Mouse (Mus musculus): ENCODE measurements around the gene Stx1b. TPM values are rescaled to one million over a fixed set of nuclear protein-coding genes. Genes with fewer than 3 reads are reported as not detected.

The Stx1b gene
- total RNA-seq, 2 experiments from 2014 or later, result 4.2 to 5.6 TPM

DNA sequence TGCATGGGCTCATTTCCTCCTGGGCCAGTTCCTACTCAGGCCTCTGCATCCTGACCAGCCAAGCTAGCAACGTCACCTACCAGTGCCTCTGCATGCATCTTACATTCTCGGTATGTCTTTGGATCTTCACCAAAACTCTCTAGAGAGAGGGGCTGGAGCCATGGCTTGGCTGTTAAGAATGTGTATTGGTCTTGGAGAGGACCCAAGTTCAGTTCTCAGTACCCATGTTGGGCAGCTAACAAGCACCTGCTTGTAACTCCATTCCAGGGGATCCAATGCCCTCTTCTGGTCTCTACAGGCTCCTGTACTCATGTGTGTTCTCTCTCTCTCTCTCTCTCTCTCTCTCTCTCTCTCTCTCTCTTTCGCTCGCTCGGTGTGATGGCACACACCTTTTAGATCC lies 6.6 kb downstream of the Stx1b start:
- no peak for DNase-seq (ENCODE audit: low spot score in 2 of 2)

DNA sequence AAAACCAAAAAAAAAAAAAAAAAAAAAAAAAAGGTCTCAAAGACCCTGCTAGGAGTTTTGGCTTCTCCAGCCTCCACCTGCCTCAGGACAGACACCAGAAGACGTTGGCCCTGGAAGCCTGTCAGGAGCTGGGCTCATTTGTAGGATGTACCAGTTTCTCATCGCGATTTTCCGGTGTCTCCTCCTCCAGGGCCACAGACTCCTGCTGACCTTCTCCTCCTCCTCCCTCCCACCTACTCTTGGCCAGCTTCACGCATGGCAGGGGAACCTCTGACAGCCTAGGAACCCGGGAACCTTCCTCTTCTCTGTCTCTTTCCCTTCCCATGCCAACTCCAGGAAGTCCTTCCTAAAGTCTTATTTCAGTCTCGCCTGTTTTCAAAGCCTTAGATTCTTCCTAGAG lies 7.3 kb downstream of the Stx1b start:
- no peak for DNase-seq (ENCODE audit: low spot score in 2 of 2)

DNA sequence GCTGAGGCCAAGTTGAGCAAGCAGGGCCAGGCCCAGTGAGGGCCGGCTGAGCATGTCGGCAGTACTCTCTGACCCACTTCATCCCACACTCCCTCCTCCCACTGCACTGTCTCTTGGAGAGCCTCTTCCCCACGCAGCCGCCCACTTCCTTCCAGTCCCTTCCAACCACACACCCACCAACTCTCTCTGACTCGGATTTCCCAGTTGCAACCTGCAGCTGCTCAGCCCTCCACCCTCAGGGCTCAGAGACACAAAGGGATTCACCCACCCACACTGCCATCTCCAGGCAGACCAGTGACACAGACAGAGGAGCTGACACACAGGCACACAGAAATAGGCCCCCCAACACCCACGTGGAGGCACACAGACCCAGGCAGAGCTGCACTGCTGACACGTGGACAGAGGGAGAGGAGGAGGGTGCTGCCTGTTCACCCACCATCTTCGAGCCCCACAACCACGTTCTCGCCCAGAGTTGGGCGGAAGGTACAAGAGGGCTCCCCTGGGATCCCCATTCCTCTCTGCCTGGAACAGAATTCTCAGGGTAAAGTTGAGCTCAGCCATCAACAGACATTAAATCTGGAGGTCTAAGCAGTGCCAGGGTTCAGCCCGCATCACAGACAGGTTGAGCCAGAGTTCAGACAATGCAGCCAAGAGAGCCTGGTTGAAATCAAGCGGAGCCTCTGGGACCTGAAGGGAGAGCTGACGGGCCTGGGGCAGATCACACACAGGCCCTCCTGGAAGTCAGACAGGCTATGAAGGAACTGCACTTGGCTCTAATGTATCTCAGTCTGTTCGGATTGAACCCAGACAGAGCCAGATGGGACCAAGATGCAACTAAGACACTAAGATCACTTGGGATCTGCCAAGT lies 8.2 kb downstream of the Stx1b start:
- DNase-seq (ENCODE audit: low spot score in 2 of 2), result no peak

DNA sequence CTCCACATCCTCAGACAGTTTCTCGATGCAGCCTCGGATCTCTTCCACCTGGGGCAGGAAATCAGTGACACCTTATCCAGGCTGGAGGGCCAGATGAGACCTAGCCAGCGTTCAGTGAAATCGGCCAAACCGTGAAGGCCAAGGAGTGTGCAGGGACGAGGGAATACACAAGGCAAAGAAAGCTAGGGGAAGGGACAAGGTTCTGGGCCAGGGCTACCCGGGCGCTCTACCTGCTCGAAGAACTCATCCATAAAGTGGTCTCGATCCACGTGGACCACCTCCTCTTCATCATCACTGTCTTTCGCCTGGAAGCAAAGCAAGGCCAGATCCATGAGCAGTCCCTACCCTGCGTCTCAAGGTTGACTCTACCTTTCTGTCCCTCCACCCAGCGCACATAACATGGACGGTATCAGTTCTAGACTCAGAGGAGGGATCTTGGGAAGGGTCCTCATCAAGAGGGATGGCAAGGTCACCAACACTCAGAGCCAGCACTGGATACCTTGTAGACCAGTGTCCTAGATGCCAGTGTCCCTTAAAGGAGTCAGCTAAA lies 9.2 kb downstream of the Stx1b start:
- DNase-seq (ENCODE audit: low spot score in 2 of 2), result no peak

DNA sequence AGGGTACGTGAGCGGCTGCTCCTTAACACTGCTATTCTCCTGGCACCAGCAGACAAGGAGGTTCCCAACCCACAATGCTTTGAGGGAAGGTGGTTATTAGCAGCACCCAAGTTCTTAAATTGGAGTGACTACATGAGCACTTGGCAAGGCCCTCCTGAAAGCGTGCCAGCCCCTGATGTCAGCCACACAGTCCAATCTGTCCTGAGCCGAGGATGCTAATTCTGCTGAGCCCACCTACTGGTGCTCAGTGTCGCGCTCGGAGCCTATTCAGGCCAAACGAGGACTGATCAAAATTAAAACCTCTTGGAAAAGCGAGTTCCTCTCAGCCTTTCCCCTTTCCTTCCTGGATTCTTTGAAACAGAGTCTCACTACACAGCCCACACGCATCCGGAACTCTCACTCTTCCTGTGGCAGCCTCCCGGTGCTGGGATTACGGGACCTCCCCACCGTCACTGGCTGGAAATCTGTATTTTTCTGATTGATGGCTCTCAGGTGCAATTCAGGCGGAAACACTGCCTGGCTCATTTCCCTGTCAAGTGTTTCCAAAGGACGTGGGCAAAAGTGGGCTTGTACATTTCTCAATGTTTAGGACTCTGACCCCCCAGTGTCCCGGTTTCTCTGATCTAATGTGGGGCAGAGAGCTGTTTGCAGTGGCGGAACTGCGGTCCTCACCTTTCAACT lies 10.0 kb downstream of the Stx1b start:
- DNase-seq (ENCODE audit: low spot score in 2 of 2), result peak in 1 of 2 experiments; percentile 61

DNA sequence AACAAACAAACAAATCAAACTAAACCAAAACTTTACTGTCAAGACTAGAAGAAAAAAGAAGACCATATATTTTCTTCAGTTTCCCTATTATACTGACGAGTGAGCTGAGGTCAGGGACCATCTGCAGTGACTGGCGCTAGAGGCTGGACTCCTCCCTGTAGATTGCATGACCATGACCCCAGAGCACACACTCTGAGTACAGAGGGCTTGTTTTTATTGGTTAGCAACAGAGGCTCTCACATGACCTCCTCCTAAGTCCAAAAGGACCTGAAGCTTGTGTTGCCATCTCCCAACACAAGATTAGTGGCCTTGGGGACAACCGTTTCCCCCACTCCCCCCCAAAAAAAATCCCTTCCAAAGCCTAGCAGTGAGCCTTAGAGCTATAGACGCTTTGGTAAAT lies 10.5 kb downstream of the Stx1b start:
- DNase-seq (ENCODE audit: low spot score in 2 of 2), result no peak

DNA sequence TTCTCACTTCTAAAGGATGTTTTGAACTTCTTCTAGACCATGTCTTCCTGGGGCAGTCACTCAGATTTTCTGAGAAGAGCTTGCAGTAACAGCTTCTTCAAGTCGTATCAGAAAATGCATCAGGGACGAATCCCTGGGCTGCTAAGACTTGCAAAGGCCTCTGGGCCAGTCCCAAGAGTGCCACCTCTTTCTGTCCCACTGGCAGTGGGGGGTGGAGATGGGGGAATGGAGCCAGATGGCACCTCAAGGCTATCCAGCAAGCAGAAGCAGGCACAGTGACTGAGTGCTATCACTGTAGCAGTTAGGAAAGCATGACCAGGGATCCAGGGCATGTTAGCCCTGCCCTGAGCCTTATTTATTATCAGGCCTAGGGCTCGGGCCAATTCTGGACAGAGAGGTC lies 12.1 kb downstream of the Stx1b start:
- DNase-seq (ENCODE audit: low spot score in 2 of 2), result no peak

DNA sequence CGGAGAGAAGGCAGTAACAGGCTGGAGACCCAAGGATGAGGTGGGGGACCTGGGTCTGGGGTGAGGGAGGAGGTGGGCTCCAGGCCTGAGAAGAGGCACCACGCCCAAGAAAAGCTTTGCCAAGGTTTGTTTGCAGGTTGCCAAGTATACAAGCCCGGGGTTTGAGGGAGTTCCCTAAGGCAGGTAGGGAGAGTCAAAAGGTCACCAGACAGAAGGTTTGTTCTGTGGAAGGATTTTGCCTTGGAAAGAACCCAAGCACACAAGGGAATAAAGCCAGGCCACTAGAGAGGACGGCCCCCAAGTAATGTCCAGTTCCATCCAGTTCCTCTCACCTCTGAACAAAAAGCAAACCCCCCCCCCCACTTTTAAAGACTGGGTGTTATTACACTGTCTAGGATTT lies 13.1 kb downstream of the Stx1b start:
- no peak for DNase-seq (ENCODE audit: low spot score in 2 of 2)

DNA sequence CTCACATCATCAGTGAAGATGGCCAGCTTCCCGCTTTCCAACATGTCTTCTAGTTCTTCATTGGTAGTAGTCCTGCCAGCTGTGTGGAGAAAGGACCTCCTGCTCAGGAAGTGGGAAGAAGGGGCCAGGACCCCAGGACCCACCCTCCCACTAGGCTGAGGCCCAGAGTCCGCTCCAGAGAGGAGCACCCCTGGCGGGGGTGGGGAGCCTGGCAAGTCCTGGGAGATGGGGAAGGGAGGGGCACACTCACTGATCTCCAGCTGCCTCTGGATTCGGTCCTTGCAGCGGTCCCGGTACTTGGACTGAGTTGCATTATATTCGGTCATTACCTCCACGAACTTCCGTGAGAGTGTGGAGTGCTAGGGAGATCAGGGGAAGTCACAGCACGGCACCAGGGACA lies 13.7 kb downstream of the Stx1b start:
- DNase-seq (ENCODE audit: low spot score in 2 of 2), result no peak

DNA sequence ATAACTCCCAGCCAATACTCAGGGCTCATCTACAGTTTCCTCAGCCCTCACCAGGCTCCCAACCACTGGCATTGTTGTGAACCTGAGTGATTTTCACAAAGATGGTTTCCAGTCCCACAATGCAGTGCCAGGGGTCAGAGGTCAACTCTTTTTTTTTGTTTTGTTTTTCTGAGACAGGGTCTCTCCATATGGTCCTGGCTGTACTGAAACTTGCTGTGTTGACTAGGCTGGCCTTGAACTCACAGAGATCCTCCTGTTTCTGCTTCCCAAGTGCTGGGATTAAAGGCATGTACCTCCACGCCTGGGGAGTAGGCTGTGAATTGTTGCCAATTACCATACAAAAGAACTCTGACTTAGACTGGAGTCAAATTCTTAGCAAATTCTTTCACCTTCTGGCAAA lies 14.5 kb downstream of the Stx1b start:
- DNase-seq (ENCODE audit: low spot score in 2 of 2), result no peak

DNA sequence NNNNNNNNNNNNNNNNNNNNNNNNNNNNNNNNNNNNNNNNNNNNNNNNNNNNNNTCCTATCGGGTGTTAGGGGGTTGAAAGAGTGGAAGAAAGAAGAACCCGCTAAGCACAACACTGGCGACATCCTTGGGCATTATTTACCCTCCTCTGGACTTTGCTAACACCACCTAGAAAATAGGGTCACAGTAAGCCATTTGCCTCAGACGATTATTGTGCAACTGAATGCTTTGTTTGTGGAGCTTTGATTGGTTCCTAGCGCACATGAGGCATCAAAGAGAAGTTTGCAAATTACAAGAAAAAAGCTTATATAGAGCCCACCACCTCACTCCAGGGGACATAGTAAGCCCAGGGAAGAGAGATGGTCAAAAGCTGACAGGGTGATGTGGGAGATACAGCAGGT lies 15.5 kb downstream of the Stx1b start:
- no peak for DNase-seq (ENCODE audit: low spot score in 2 of 2)

DNA sequence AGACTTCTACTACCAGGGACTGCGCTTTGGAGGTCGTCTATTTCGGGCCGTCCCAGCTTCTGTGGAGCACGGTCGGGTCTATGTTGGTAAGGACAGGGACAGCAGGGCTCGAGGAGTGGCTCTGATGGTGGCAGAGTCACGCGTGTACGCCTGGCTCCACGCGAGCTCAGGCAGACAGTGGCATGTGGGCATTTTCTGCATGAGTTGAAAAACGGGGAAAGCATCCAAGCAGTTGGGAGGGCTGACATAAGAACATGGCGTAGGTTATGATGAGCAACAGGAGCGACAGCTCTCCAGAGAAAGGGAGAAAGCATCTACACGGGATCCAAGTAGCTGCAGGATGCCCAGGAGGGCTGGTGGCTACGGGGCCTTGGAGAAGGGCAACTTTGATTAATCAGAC lies 22.0 kb downstream of the Stx1b start:
- DNase-seq (ENCODE audit: low spot score in 2 of 2), result no peak

DNA sequence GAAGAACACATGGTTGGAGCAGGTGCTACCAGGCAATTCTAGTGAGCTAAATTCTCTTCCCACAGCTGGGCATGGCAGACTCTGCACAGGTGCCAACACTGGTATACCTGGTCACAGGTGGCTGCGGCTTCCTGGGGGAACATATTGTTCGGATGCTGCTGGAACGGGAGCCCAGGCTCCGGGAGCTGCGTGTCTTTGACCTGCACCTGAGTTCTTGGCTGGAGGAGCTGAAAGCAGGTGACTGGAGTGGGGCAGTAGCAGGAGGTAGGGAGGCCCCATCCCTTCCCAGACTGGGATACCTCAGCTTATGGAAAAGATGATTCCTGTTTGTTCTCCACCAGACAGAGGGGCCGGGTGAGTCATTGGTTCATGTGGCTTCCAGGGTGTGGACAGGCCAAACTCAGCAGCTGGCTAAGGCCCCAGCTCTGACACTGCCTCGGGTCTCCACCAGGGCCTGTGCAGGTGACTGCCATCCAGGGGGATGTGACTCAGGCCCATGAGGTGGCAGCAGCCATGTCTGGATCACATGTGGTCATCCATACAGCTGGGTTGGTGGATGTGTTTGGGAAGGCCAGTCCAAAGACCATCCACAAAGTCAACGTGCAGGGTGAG lies 23.2 kb downstream of the Stx1b start:
- DNase-seq (ENCODE audit: low spot score in 2 of 2), result no peak

DNA sequence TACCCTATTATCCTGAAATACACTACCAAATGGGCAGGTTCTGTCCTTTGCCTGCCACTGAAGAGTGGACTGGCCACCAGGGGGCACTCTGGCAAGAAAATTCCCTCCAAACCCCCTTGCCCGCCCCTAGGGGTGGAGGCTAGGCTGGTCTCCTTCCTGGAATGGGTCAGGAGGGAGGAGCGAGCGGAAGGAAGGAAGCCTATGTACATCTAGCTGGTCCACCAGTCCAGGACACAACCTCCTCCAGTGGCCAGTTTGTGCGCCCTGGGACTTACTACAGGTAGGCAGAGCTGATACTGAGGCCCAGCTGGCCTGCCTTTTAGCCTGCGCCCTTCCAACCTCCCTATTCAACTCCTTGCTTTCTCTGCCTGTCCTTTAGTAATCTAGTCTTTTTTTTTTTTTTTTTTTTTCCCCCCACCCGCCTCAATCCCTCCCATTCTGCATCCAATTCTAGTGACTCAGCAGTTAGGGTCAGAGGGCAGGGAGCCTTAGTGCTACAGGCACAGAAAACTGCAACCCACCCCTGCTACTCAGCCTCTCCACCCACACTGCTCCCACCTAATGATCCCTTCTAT lies 23.8 kb downstream of the Stx1b start, which contains the start of gene Hsd3b7:
Hsd3b7 (plus strand) TSS at position 170 of the 575 bp plus-strand sequence.
- peak; percentile 92 to 96 for DNase-seq (ENCODE audit: low spot score in 2 of 2)

DNA sequence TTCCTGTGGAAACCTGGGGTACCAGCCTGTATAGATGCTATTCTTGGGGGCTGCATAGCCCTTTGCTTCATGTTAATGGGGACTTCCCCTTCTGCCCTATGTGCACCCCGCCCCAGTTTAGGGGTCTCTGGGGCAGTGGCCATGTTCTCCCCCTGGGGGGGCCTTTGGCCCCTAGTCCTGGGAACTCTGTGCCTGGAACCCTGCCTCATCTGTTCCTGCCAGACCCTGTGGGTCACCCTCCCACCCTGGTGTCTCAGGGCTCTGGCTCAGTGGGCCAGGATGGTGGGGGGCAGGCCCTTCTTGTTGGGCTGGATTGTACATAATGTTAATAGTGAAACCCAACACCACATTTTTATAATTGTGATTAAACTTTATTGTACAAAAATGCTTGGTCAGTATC lies 24.6 kb downstream of the Stx1b start:
- no peak for DNase-seq (ENCODE audit: low spot score in 2 of 2)

DNA sequence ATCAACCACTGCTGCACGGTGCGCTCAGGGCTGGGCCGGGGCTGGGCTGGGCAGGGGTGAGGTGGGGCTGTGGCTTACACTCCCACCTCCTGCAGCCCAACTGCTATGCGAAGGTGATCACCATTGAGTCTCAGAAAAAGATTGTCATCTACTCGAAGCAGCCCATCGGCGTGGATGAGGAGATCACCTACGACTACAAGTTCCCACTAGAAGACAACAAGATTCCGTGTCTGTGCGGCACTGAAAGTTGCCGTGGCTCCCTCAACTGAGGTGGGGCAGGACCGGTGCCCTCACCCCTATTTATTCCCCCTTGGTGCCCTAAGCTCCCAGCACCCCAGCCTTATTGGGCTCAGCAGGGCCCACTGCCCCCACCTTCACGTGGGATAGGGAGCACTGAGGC lies 25.1 kb downstream of the Stx1b start:
- DNase-seq (ENCODE audit: low spot score in 2 of 2), result no peak

DNA sequence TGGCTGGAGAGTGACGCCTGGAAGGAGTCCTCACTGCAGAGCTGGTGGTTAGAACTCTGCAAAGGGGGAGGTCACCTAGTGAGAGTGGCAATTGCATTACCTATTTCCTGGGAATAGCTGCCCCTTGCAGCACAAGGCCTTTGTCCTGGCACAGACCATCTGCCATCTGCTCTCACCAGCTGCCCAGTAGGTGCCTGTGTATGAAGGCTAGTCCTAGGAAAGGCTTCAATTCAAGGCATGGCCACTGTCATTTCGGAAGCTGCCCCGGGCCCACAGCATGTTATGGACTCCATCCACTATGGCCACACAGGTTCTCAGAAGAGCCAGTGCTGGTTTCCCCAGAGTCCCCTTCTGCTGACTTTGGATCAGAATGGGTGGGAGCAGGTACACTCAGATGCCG lies 25.8 kb downstream of the Stx1b start:
- DNase-seq (ENCODE audit: low spot score in 2 of 2), result no peak

DNA sequence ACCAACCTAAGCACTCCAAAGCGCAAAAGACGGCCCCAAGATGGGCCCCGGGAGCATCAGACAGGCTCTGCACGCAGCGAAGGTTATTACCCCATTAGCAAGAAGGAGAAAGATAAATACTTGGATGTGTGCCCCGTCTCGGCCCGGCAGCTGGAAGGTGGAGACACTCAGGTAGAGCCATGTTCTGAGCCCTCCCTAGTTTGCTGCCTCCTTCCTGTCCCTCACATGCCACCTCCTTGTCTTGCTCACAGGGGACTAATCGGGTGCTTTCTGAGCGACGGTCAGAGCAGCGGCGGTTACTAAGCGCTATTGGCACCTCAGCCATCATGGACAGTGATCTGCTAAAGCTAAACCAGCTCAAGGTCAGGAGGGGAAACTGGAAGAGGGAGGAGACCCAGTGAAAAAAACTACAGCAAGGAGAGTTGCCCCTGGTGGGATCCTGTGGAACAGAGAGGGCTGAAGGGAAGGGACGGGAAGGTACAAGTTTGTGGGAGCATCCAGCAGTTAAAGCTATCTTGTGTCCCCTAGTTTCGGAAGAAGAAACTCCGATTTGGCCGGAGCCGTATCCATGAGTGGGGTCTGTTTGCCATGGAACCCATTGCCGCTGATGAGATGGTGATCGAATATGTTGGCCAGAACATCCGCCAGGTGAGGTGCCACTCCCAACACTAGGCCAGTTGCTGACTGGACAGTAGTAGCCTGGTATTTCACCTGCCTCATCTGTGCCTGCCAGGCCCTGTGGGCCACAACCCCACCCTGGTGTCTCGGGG lies 27.1 kb downstream of the Stx1b start:
- DNase-seq (ENCODE audit: low spot score in 2 of 2), result no peak

DNA sequence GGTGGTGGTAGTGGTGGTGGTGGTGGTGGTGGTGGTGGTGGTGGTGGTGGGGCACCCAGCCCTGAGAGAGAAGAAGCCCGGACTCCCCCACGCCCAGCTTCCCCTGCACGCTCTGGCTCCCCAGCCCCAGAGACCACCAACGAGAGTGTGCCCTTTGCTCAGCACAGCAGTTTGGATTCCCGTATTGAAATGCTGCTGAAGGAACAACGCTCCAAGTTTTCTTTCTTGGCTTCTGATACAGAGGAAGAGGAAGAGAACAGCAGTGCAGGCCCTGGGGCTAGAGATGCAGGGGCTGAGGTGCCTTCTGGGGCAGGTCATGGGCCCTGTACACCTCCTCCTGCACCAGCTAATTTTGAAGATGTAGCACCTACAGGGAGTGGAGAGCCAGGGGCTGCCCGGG lies 39.0 kb downstream of the Stx1b start, which contains the start of gene Gm49388:
Gm49388 (plus strand) TSS at position 301 of the 400 bp plus-strand sequence.
- no peak for DNase-seq (ENCODE audit: low spot score in 2 of 2)

DNA sequence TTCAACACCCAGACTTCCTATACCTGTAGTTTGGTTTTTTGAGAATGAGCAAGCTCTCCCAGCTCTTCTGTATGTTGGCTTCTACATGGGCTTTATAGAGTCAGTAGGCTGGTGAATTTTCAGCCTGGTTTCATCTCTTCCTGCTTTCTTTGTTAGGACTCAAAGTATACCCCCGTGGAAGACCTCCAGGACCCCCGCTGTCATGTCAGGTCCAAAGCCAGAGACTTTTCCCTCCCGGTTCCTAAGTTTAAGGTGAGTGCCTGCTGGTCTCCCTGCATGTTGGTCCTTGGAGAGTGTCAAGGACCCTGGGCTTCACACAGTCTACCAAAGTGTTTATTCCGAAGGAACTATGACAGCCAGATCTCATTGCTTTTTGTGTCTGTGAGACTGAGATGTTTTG lies 46.0 kb downstream of the Stx1b start:
- no peak for DNase-seq (ENCODE audit: low spot score in 2 of 2)

Measured in adrenal gland, adult 18-20 months (tissue).